12 mouse cellular contexts compared by ENCODE assay signal in the genomic region with DNA sequence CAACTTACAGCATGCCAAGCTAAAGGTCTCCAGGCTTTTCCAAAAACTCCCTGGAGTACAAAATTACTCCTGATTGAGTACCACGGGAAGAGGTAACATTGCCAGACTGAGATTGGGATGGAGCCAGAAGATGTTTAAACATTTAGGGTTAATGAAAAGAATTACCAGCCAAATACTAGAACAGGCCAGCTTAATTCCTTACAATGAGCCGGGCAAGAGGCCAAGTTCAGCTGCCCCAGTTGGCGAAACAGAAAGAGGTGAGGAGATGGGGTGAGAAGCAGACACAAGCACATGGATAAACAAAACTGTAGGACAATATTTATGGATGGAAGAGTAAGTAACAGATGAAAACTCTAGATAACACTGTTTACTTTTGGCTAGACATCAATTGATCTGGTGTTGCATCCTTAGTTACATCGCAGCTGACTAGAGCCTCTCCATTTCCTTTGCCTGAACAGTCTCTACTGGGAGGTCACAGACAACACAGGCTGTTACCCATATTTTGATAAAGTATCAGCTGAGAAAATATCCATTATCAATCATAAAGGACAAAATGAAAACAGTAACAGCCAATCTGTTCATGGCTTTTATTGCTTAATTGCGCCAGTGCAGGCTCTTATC.
DNase-seq lines count a peak whose midpoint lies in the region; ATAC-seq and TF ChIP-seq lines count a peak whose summit lies in the region.
"Had no signal": no experiment of that assay in that cellular context is flagged by ENCODE, and none has a peak within 500 bp of the region (broad histone marks: within the 10 kb centered on the region; RNA-seq: fewer than 3 reads in every experiment).

No protein-coding gene starts in this region.

- H3K9ac ChIP-seq in forebrain, embryonic 15.5 days (replicated peaks), result no peak overlapping the region
- no peak overlapping the region for H3K9ac ChIP-seq in forebrain, embryonic 11.5 days (ENCODE audit: low read length)
- no peak overlapping the region for H3K9ac ChIP-seq in lung, embryonic 16.5 days (ENCODE audit: low read length)
- H3K9ac ChIP-seq: embryonic facial prominence, embryonic 15.5 days; limb, embryonic 15.5 days had no signal

- no peaks in the 10 kb centered on the region for H3K9me3 ChIP-seq in forebrain, embryonic 15.5 days
- no peaks in the 10 kb centered on the region for H3K9me3 ChIP-seq in forebrain, embryonic 11.5 days (ENCODE audit: control insufficient read depth, low read length)
- no peaks in the 10 kb centered on the region for H3K9me3 ChIP-seq in lung, embryonic 16.5 days (ENCODE audit: control insufficient read depth, low read length)
- H3K9me3 ChIP-seq: embryonic facial prominence, embryonic 15.5 days; limb, embryonic 15.5 days had no signal

- intact Hi-C loops in left cerebral cortex, postnatal 10 days (cut with DNase I), result no loop called here
- intact Hi-C loops in left cerebral cortex, adult 2 months (cut with DNase I), result no loop called here

- no peak overlapping the region for H3K27ac ChIP-seq in forebrain, embryonic 15.5 days (replicated peaks)
- no peak overlapping the region for H3K27ac ChIP-seq in forebrain, embryonic 11.5 days (ENCODE audit: low read depth, low read length)
- H3K27ac ChIP-seq in left cerebral cortex, adult 2 months, result no peak overlapping the region
- H3K27ac ChIP-seq in cerebellum, adult 2 months (ENCODE audit: insufficient read depth, low read length), result no peak overlapping the region
- no peak overlapping the region for H3K27ac ChIP-seq in lung, embryonic 16.5 days (ENCODE audit: low read length)
- H3K27ac ChIP-seq: embryonic facial prominence, embryonic 15.5 days; limb, embryonic 15.5 days had no signal

- no peak for DNase-seq in forebrain, embryonic 11.5 days (ENCODE audit: low spot score)
- peak; percentile 12 to 45 for DNase-seq in left cerebral cortex, postnatal 10 days (ENCODE audit: extremely low spot score in 1 of 2, low spot score in 2 of 2)
- no peak for DNase-seq in left cerebral cortex, adult 2 months (ENCODE audit: extremely low spot score in 1 of 2, low spot score in 2 of 2)
- peak; percentile 35 to 51 for DNase-seq in cerebellum, adult 2 months
- DNase-seq in urinary bladder, postnatal 10 days (ENCODE audit: low spot score), result no peak
- no peak for DNase-seq in spleen, adult 18-20 months
- DNase-seq: thymus, postnatal 14 days had no signal

- no peaks in the 10 kb centered on the region for H3K27me3 ChIP-seq in forebrain, embryonic 15.5 days
- H3K27me3 ChIP-seq in forebrain, embryonic 11.5 days (ENCODE audit: control insufficient read depth, insufficient read depth, low read length), result no peaks in the 10 kb centered on the region
- no peaks in the 10 kb centered on the region for H3K27me3 ChIP-seq in cerebellum, adult 2 months (ENCODE audit: control insufficient read depth, insufficient read depth, low read length)
- no peaks in the 10 kb centered on the region for H3K27me3 ChIP-seq in lung, embryonic 16.5 days (ENCODE audit: control insufficient read depth, insufficient read depth, low read depth, low read length)
- H3K27me3 ChIP-seq: embryonic facial prominence, embryonic 15.5 days; limb, embryonic 15.5 days had no signal

- H3K4me3 ChIP-seq in forebrain, embryonic 15.5 days, result no peak overlapping the region
- no peak overlapping the region for H3K4me3 ChIP-seq in forebrain, embryonic 11.5 days (ENCODE audit: low read depth, low read length)
- no peak overlapping the region for H3K4me3 ChIP-seq in left cerebral cortex, adult 2 months
- no peak overlapping the region for H3K4me3 ChIP-seq in cerebellum, adult 2 months (replicated peaks; ENCODE audit: insufficient read depth, low read depth, low read length)
- H3K4me3 ChIP-seq in lung, embryonic 16.5 days (ENCODE audit: low read length), result no peak overlapping the region
- H3K4me3 ChIP-seq: embryonic facial prominence, embryonic 15.5 days; limb, embryonic 15.5 days had no signal

- H3K36me3 ChIP-seq in forebrain, embryonic 15.5 days, result no peaks in the 10 kb centered on the region
- no peaks in the 10 kb centered on the region for H3K36me3 ChIP-seq in forebrain, embryonic 11.5 days (ENCODE audit: control insufficient read depth, insufficient read depth, low read length)
- no peaks in the 10 kb centered on the region for H3K36me3 ChIP-seq in lung, embryonic 16.5 days (ENCODE audit: control insufficient read depth, insufficient read depth, low read length)
- H3K36me3 ChIP-seq: embryonic facial prominence, embryonic 15.5 days; limb, embryonic 15.5 days had no signal

- no peak overlapping the region for H3K4me2 ChIP-seq in forebrain, embryonic 15.5 days (replicated peaks)
- no peak overlapping the region for H3K4me2 ChIP-seq in forebrain, embryonic 11.5 days (ENCODE audit: low read depth, low read length, severe bottlenecking)
- no peak overlapping the region for H3K4me2 ChIP-seq in lung, embryonic 16.5 days (ENCODE audit: low read depth, low read length)
- H3K4me2 ChIP-seq: embryonic facial prominence, embryonic 15.5 days; limb, embryonic 15.5 days had no signal

- peak; percentile 74 for ATAC-seq in forebrain, embryonic 15.5 days (replicated peaks)
- ATAC-seq in forebrain, embryonic 11.5 days (replicated peaks; ENCODE audit: low FRiP score), result no peak
- peak; percentile 73 for ATAC-seq in lung, embryonic 16.5 days (ENCODE audit: low read depth)
- ATAC-seq: CD4-positive, CD25-positive, alpha-beta regulatory T cell, adult 4 months had no signal

- 32% methylated on average over 5 of the region's 5 CpGs for WGBS in forebrain, embryonic 15.5 days
- WGBS in forebrain, embryonic 11.5 days, result 86% methylated on average over 5 of the region's 5 CpGs
- 20% methylated on average over 5 of the region's 5 CpGs for WGBS in cerebellum, adult 2 months
- 26% methylated on average over 5 of the region's 5 CpGs for WGBS in lung, embryonic 16.5 days

- no peak for TF ChIP-seq POLR2A in cerebellum, adult 2 months (IDR thresholded peaks at IDR 0.05; ENCODE audit: borderline replicate concordance, insufficient read depth, low read length)

- peaks cover 10% of the 10 kb centered on the region for H3K4me1 ChIP-seq in forebrain, embryonic 15.5 days
- no peaks in the 10 kb centered on the region for H3K4me1 ChIP-seq in forebrain, embryonic 11.5 days (replicated peaks; ENCODE audit: control insufficient read depth, insufficient read depth, low read length)
- no peaks in the 10 kb centered on the region for H3K4me1 ChIP-seq in cerebellum, adult 2 months (ENCODE audit: control insufficient read depth, insufficient read depth, low read length)
- no peaks in the 10 kb centered on the region; the same call in 1 of the 2 replicates for H3K4me1 ChIP-seq in lung, embryonic 16.5 days (replicated peaks; ENCODE audit: control insufficient read depth, insufficient read depth, low read length)
- H3K4me1 ChIP-seq: embryonic facial prominence, embryonic 15.5 days had no signal

- no peak for TF ChIP-seq CTCF in left cerebral cortex, adult 2 months (IDR thresholded peaks at IDR 0.05)
- no peak for TF ChIP-seq CTCF in cerebellum, adult 2 months (IDR thresholded peaks at IDR 0.05; ENCODE audit: borderline replicate concordance, insufficient read depth, low read depth, low read length)

Comparison
In these comparisons a context has a peak if more than half of its experiments do, and no peak if none do; other contexts are left out.
1. DNase-seq: peak in left cerebral cortex, postnatal 10 days (2 of 2) and cerebellum, adult 2 months (2 of 2); none in forebrain, embryonic 11.5 days (single experiment), left cerebral cortex, adult 2 months (0 of 2), urinary bladder, postnatal 10 days (single experiment) and spleen, adult 18-20 months (0 of 2).